Mouse (Mus musculus) forebrain, embryonic 11.5 days (tissue): ENCODE data around the gene Taar8b. TPM values are rescaled to one million over a fixed set of nuclear protein-coding genes. Genes with fewer than 3 reads are reported as not detected.
"Not testable (repeated sequence)": the region's sequence is repeated elsewhere in the genome, so short reads cannot be mapped to it uniquely, and the experiment has no call there.

Experiments used
- ATAC-seq: fragments of 200-750 bp; cut with Nextera tagmentation; replicated peaks from 2 replicates; pipeline ENCODE4 v1.8.0; 2017; ENCODE audit warnings: moderate TSS enrichment; ENCODE audit not compliant: low FRiP score
- DNase-seq: peaks from one replicate; pipeline ENCODE4 v3.0.0-alpha.2; 2017; ENCODE audit warnings: low spot score
- H3K27ac ChIP-seq: fragments of 300-500 bp; sonication (generic); 2 replicates; pipeline ENCODE4 v1.5.1; 2014; ENCODE audit warnings: low read depth, low read length
- H3K27me3 ChIP-seq: fragments of 300-500 bp; sonication (generic); 2 replicates; pipeline ENCODE4 v1.6.1; 2014; ENCODE audit warnings: mild to moderate bottlenecking, low read length, mixed read lengths; ENCODE audit not compliant: control insufficient read depth, insufficient read depth
- H3K36me3 ChIP-seq: fragments of 300-500 bp; sonication (generic); 2 replicates; pipeline ENCODE4 v1.6.1; 2014; ENCODE audit warnings: mild to moderate bottlenecking, low read length, moderate library complexity, mixed read lengths; ENCODE audit not compliant: control insufficient read depth, insufficient read depth
- H3K4me1 ChIP-seq: fragments of 300-500 bp; sonication (generic); replicated peaks from 2 replicates; pipeline ENCODE4 v1.6.1; 2014; ENCODE audit warnings: low read length, mixed read lengths; ENCODE audit not compliant: control insufficient read depth, insufficient read depth
- H3K4me2 ChIP-seq: fragments of 300-500 bp; sonication (generic); 2 replicates; pipeline ENCODE4 v1.6.1; 2014; ENCODE audit warnings: low read depth, mild to moderate bottlenecking, low read length, moderate library complexity, mixed read lengths; ENCODE audit not compliant: severe bottlenecking
- H3K4me3 ChIP-seq: fragments of 300-500 bp; sonication (generic); 2 replicates; pipeline ENCODE4 v1.5.1; 2014; ENCODE audit warnings: low read depth, low read length
- H3K9ac ChIP-seq: fragments of 300-500 bp; sonication (generic); 2 replicates; pipeline ENCODE4 v1.6.1; 2014; ENCODE audit warnings: low read length
- H3K9me3 ChIP-seq: fragments of 300-500 bp; sonication (generic); 2 replicates; pipeline ENCODE4 v1.6.1; 2016; ENCODE audit warnings: low read length, mixed read lengths; ENCODE audit not compliant: control insufficient read depth
- WGBS: fragments of 180-500 bp; shearing (Covaris S2); extraction: QIAGEN DNeasy Blood & Tissue Kit; methylation state at CpG from one replicate; pipeline ENCODE4 v1.1.7; 2014; 5-methylcytosine and 5-hydroxymethylcytosine counted together
- polyA plus RNA-seq: library from polyadenylated mRNA; unstranded; fragments of >200 nt; fragmentation: Nextera tagmentation; extraction: Ambion mirVana; gene quantifications from 2 replicates; pipeline ENCODE4 v1.2.1, GENCODE M21; 2014

Taar8b gene
- polyA plus RNA-seq, 1 experiment from 2014 or later: not detected

- not testable (repeated sequence) for DNase-seq, H3K4me2 ChIP-seq, H3K36me3 ChIP-seq, H3K27me3 ChIP-seq, H3K9ac ChIP-seq, H3K9me3 ChIP-seq, H3K4me1 ChIP-seq, H3K4me3 ChIP-seq, H3K27ac ChIP-seq, ATAC-seq
- 79% methylated on average over 2 of the region's 4 CpGs for WGBS
These were observed 15.9 kb downstream of the Taar8b start, which contains the start of gene Taar8a for GRCm38 (mm10) chr10:24076200-24076599. TSS of gene Taar8a (plus strand) at chr10:24076500.

- WGBS: 44% methylated on average over 2 of the region's 2 CpGs
- not testable (repeated sequence) for H3K27me3 ChIP-seq, H3K4me1 ChIP-seq, H3K4me3 ChIP-seq, H3K4me2 ChIP-seq, H3K9ac ChIP-seq, H3K9me3 ChIP-seq, DNase-seq, H3K27ac ChIP-seq, H3K36me3 ChIP-seq, ATAC-seq
These were observed 17.3 kb downstream of the Taar8b start for GRCm38 (mm10) chr10:24074751-24075150.

GRCm38 (mm10) chr10:24058986-24059385, 33.1 kb downstream of the Taar8b start:
- ATAC-seq (no peak), DNase-seq (no peak)
- 93% methylated on average over 3 of the region's 3 CpGs for WGBS
- Histone ChIP-seq H3K27ac (no peak overlapping the region), H3K36me3 (no peaks in the 10 kb centered on the region), H3K4me1 (no peaks in the 10 kb centered on the region), H3K4me2 (no peak overlapping the region), H3K9me3 (no peaks in the 10 kb centered on the region), H3K9ac (no peak overlapping the region), H3K4me3 (no peak overlapping the region), H3K27me3 (no peaks in the 10 kb centered on the region)

- 79% methylated on average over 5 of the region's 5 CpGs for WGBS
- no peaks in the 10 kb centered on the region for H3K27me3 ChIP-seq
- H3K4me1 ChIP-seq: no peaks in the 10 kb centered on the region
These were observed 40.1 kb downstream of the Taar8b start for GRCm38 (mm10) chr10:24052039-24052438.

GRCm38 (mm10) chr10:24049210-24049609, 42.9 kb downstream of the Taar8b start, which contains the start of gene Taar7f:
TSS of gene Taar7f (plus strand) at chr10:24049510.
- DNase-seq: no peak
- no peak within 1 kb of the TSS for H3K9ac ChIP-seq
- no peak within 1 kb of the TSS for H3K27ac ChIP-seq
- ATAC-seq: no peak
- H3K9me3 ChIP-seq: no peaks in the 10 kb centered on the region
- no peaks in the 10 kb centered on the region for H3K4me1 ChIP-seq
- H3K36me3 ChIP-seq: no peaks in the 10 kb centered on the region
- no peak within 1 kb of the TSS for H3K4me3 ChIP-seq
- no peaks in the 10 kb centered on the region for H3K27me3 ChIP-seq
- H3K4me2 ChIP-seq: no peak within 1 kb of the TSS

More at GRCm38 (mm10) chr10:24052039-24052438, 40.1 kb downstream of the Taar8b start:
- ATAC-seq: no peak
- no peaks in the 10 kb centered on the region for H3K36me3 ChIP-seq
- H3K4me2 ChIP-seq: no peak overlapping the region
- no peaks in the 10 kb centered on the region for H3K9me3 ChIP-seq
- no peak overlapping the region for H3K9ac ChIP-seq
- no peak overlapping the region for H3K27ac ChIP-seq
- H3K4me3 ChIP-seq: no peak overlapping the region
- DNase-seq: no peak

Other genes starting within 250 kb of the Taar8b start
- not detected in 2 replicates for gene Vnn3, start 240.8 kb downstream of the Taar8b start, polyA plus RNA-seq
- 1.5 and 3.7 TPM in 2 replicates for gene Vnn1, start 197.6 kb downstream of the Taar8b start, polyA plus RNA-seq
- not detected in 2 replicates for gene Taar1, start 171.9 kb downstream of the Taar8b start, polyA plus RNA-seq
- gene Taar2, start 153.7 kb downstream of the Taar8b start, polyA plus RNA-seq: not detected in 2 replicates
- not detected in 2 replicates for gene Taar3, start 142.7 kb downstream of the Taar8b start, polyA plus RNA-seq
- gene Taar4, start 131.8 kb downstream of the Taar8b start, polyA plus RNA-seq: not detected in 2 replicates
- not detected in 2 replicates for gene Taar5, start 121.6 kb downstream of the Taar8b start, polyA plus RNA-seq
- gene Taar6, start 106.6 kb downstream of the Taar8b start, polyA plus RNA-seq: not detected in 2 replicates
- gene Taar7a, start 98.8 kb downstream of the Taar8b start, polyA plus RNA-seq: not detected in 2 replicates
- not detected in 2 replicates for gene Taar7b, start 92.4 kb downstream of the Taar8b start, polyA plus RNA-seq
- not detected in 2 replicates for gene Taar7d, start 65.1 kb downstream of the Taar8b start, polyA plus RNA-seq
- gene Taar7e, start 54.7 kb downstream of the Taar8b start, polyA plus RNA-seq: not detected in 2 replicates
- gene Taar7f, start 42.8 kb downstream of the Taar8b start, polyA plus RNA-seq: not detected in 2 replicates
- gene Taar8a, start 15.8 kb downstream of the Taar8b start, polyA plus RNA-seq: not detected in 2 replicates
- gene Taar8c, start 9.6 kb upstream of the Taar8b start, polyA plus RNA-seq: not detected in 2 replicates
- not detected in 2 replicates for gene Taar9, start 17.2 kb upstream of the Taar8b start, polyA plus RNA-seq
- gene Stx7, start 57.0 kb upstream of the Taar8b start, polyA plus RNA-seq: 78.5 and 87.3 TPM in 2 replicates
- gene Moxd1, start 131.2 kb upstream of the Taar8b start, polyA plus RNA-seq: 2.6 and 2.9 TPM in 2 replicates